Mouse (Mus musculus): ENCODE results near the gene Xrcc4.

- TF ChIP-seq CTCF (IDR thresholded peaks at IDR 0.05; ENCODE audit: extremely low read depth, insufficient read length, insufficient replicate concordance, low read depth, low read length) (no peak), POLR2A (IDR thresholded peaks at IDR 0.05; ENCODE audit: low read depth, low read length) (no peak)
Measured at GRCm38 (mm10) chr13:89801901-89802300, 287.5 kb downstream of the Xrcc4 start.

Data from small intestine, adult 2 months (tissue).